Mouse (Mus musculus) C2C12 (cell line): ENCODE measurements around the gene Fcho2. TPM values are rescaled to one million over a fixed set of nuclear protein-coding genes. Genes with fewer than 3 reads are reported as not detected.

Experiments
- H3K27me3 ChIP-seq: one replicate; pipeline ENCODE4 v1.6.1; 2011; ENCODE audit not compliant: control insufficient read depth, insufficient read depth, insufficient read length
- H3K36me3 ChIP-seq: one replicate; pipeline ENCODE4 v1.6.1; 2011; ENCODE audit not compliant: control insufficient read depth, insufficient read depth
- H3K4me3 ChIP-seq: one replicate; pipeline ENCODE4 v1.5.1; 2011; ENCODE audit warnings: mild to moderate bottlenecking, control low read depth; ENCODE audit not compliant: poor library complexity, insufficient read depth, severe bottlenecking
- H3K79me2 ChIP-seq: one replicate; pipeline ENCODE4 v1.6.1; 2011; ENCODE audit not compliant: control insufficient read depth, insufficient read depth
- H3K79me3 ChIP-seq: one replicate; pipeline ENCODE4 v1.6.1; 2011; ENCODE audit warnings: low read depth, control low read depth
- H3ac ChIP-seq: one replicate; pipeline ENCODE3; 2011; ENCODE audit warnings: low read depth; ENCODE audit not compliant: control insufficient read depth, insufficient read length
- CEBPB ChIP-seq: IDR thresholded peaks from one replicate; pipeline ENCODE4 v1.6.1; 2011; ENCODE audit warnings: low read depth, mild to moderate bottlenecking, control low read depth, moderate library complexity
- CTCF ChIP-seq: IDR thresholded peaks from one replicate; pipeline ENCODE4 v1.5.1; 2011; ENCODE audit not compliant: control insufficient read depth, insufficient read depth, insufficient read length
- FOSL1 ChIP-seq: IDR thresholded peaks from one replicate; pipeline ENCODE4 v1.8.0; 2011; ENCODE audit warnings: mild to moderate bottlenecking, low read length; ENCODE audit not compliant: poor library complexity, insufficient read depth, severe bottlenecking
- MAX ChIP-seq: IDR thresholded peaks from one replicate; pipeline ENCODE4 v1.6.1; 2011; ENCODE audit warnings: mild to moderate bottlenecking, control low read depth
- MYOD1 ChIP-seq: IDR thresholded peaks from one replicate; pipeline ENCODE4 v1.6.1; 2011; ENCODE audit warnings: low read depth; ENCODE audit not compliant: control insufficient read depth, insufficient read length
- MYOG ChIP-seq: IDR thresholded peaks from one replicate; pipeline ENCODE4 v1.6.1; 2011; ENCODE audit not compliant: control insufficient read depth, insufficient read length; ENCODE audit errors: extremely low read depth
- USF1 ChIP-seq: IDR thresholded peaks from one replicate; pipeline ENCODE4 v1.6.1; 2011; ENCODE audit warnings: low read depth, mild to moderate bottlenecking, control low read depth, moderate library complexity
- polyA plus RNA-seq: library from polyadenylated mRNA; unstranded; fragments of >200 nt; fragmentation: generic; extraction: Trizol; gene quantifications from one replicate; pipeline ENCODE4 v1.2.1, GENCODE M21; 2012; ENCODE audit warnings: missing spikeins

The Fcho2 gene
- polyA plus RNA-seq, 1 experiment: 3.1 TPM

DNA sequence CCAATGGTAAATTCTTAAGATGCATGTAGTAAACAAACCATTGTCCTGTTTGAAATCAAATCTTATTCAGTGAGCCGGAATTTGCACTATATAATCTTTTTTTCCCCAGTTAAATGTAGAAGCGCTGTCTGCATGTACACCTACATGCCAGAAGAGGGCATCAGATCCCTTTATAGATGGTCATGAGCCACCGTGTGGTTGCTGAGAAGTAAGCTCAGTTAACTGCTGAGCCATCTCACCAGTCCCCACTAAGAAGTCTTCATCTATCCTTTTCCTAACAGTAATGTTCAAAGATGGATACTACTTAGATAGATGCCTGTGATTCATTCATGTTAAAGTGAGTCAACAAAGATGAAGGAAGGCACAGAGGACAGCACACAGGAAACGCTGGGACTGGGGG, 88.8 kb downstream of the Fcho2 start:
- Histone ChIP-seq H3K79me2 (no peaks in the 10 kb centered on the region), H3K27me3 (no peaks in the 10 kb centered on the region), H3ac (no peak overlapping the region), H3K79me3 (no peaks in the 10 kb centered on the region), H3K36me3 (peaks cover 48% of the 10 kb centered on the region), H3K4me3 (no peak overlapping the region)
- no peak for TF ChIP-seq MAX
- no peak for TF ChIP-seq CEBPB
- TF ChIP-seq FOSL1: no peak
- TF ChIP-seq MYOG: no peak
- no peak for TF ChIP-seq MYOD1
- no peak for TF ChIP-seq CTCF
- TF ChIP-seq USF1: no peak

DNA sequence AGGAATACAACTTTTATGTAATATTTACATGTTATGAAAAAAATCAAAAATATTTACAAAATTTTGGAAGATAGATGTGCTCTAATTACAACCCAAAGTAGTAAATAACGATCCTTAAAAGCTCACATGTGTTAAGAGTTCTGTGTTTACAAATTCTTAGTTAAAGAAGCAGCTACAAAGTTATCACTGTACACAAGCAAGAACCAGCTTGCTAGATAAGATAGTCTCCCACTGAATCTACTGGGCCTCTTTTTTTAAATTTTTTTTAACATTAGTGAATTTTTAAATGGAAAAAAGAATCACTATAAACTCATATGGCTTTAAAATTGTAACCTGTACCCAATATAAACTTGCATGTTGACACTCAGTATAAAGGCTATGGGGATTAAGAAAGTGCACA, 91.8 kb downstream of the Fcho2 start:
- Histone ChIP-seq H3K36me3 (peaks cover 28% of the 10 kb centered on the region), H3K79me3 (no peaks in the 10 kb centered on the region), H3ac (no peak overlapping the region), H3K27me3 (no peaks in the 10 kb centered on the region), H3K4me3 (no peak overlapping the region), H3K79me2 (no peaks in the 10 kb centered on the region)
- TF ChIP-seq MYOD1 (no peak), USF1 (no peak), FOSL1 (no peak), MYOG (no peak), CEBPB (no peak), CTCF (no peak), MAX (no peak)

DNA sequence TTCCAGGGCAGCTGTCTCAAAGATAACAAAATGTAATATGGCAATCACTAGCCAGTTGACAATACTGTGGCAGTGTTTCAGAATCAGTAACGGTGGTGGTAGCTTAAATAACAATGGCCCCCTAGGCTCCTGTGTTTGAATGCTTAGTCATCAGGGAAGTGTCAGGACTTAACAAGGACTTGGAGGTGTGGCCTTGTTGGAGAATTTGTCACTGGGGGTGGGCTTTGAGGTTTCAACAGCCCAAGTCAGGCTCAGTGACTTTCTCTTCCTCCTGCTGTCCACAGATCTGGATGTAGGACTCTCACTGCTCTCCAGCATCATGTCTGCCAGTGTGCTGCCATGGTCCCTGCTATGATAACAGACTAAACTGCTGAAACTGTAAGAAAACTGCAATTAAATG, 93.0 kb downstream of the Fcho2 start:
- H3K27me3 ChIP-seq: no peaks in the 10 kb centered on the region
- no peak overlapping the region for H3ac ChIP-seq
- no peaks in the 10 kb centered on the region for H3K79me2 ChIP-seq
- TF ChIP-seq FOSL1 (no peak), CTCF (no peak), CEBPB (no peak), USF1 (no peak), MYOD1 (no peak), MYOG (no peak), MAX (no peak)
- H3K4me3 ChIP-seq: no peak overlapping the region
- no peaks in the 10 kb centered on the region for H3K79me3 ChIP-seq
- peaks cover 28% of the 10 kb centered on the region for H3K36me3 ChIP-seq

DNA sequence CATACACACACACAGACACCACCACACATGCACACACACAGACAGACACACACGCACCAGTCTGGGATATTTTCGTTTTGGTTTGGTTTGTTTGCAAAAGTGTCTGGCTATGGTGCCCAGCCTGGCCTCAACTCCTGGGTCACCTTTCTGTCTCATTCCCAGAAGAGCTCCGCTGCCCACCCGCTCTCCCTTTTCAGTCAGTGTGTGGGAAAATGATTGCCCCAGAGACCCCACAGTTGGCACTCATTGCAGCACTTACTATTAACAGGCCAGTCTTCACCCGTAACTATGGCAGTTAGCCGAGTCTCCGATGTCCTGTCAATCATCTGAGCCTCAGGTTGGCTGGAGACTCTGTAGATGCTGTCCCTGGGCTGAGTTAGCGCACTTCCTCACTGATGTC, 99.1 kb downstream of the Fcho2 start:
- Histone ChIP-seq H3K79me3 (no peaks in the 10 kb centered on the region), H3K36me3 (no peaks in the 10 kb centered on the region), H3K4me3 (no peak overlapping the region), H3K79me2 (no peaks in the 10 kb centered on the region), H3ac (no peak overlapping the region), H3K27me3 (no peaks in the 10 kb centered on the region)
- TF ChIP-seq USF1 (no peak), MYOD1 (no peak), CTCF (no peak), CEBPB (no peak), FOSL1 (no peak), MAX (no peak), MYOG (no peak)

DNA sequence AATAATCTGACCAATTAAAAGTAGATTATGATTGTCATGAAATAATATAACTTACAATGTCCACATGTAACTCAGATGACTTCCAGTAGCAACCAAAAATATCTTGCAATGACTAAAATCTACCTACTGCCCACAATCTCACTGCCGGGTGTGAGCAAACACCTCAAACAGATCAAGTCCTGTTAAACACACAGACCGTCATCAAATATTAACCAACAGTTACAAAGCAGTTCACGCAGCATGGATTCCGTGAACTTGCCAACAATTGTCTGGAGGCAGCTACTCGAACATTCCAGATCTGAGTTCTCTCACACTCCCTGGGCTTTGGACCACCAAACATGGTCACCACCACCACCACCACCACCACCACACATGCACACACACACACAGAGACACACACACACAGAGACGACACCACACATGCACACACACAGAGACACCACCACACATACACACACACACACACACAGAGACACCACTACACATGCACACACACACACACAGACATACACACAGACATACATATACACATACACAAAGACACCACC, 99.7 kb downstream of the Fcho2 start:
- Histone ChIP-seq H3K79me3 (no peaks in the 10 kb centered on the region), H3K79me2 (no peaks in the 10 kb centered on the region), H3K36me3 (no peaks in the 10 kb centered on the region), H3K4me3 (no peak overlapping the region), H3ac (no peak overlapping the region), H3K27me3 (no peaks in the 10 kb centered on the region)
- TF ChIP-seq MAX (no peak), CTCF (no peak), MYOD1 (no peak), FOSL1 (no peak), MYOG (no peak), USF1 (no peak), CEBPB (no peak)

DNA sequence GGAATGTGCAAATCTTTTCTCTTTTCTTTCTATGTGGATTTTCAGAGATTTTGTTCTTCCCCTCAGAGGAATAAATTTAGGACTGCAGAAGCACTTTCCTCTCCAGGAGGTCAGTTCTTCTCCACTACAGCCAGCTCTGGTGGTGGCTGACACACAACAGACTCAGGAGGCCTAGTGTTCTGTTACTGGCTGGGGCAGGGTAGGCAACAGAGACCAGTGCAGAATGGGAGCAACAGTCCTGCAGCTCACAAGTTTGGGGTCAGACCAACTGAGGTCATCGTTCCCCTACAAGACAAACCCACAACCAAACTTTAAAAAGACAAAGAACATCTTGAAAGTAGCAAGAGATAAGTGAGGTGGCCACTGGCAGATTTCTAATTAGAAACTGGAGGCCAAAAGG, 104.6 kb downstream of the Fcho2 start:
- Histone ChIP-seq H3K36me3 (no peaks in the 10 kb centered on the region), H3K4me3 (no peak overlapping the region), H3K27me3 (no peaks in the 10 kb centered on the region), H3ac (no peak overlapping the region), H3K79me3 (no peaks in the 10 kb centered on the region), H3K79me2 (no peaks in the 10 kb centered on the region)
- TF ChIP-seq MAX (no peak), FOSL1 (no peak), CTCF (no peak), MYOD1 (no peak), USF1 (no peak), CEBPB (no peak), MYOG (no peak)
